Mouse (Mus musculus) spleen, adult 18-20 months (tissue): ENCODE data around the gene Mkks.
A peak's percentile ranks its signal among the peaks of the same experiment; 100 is the strongest.
"Not testable (repeated sequence)": the region's sequence is repeated elsewhere in the genome, so short reads cannot be mapped to it uniquely, and the experiment has no call there.

Experiments used
- DNase-seq, 2 experiments: peaks; one replicate each; pipeline ENCODE4 v3.0.0; 2022; ENCODE audit warnings: mixed read lengths in 2 of 2

Mkks gene

DNA sequence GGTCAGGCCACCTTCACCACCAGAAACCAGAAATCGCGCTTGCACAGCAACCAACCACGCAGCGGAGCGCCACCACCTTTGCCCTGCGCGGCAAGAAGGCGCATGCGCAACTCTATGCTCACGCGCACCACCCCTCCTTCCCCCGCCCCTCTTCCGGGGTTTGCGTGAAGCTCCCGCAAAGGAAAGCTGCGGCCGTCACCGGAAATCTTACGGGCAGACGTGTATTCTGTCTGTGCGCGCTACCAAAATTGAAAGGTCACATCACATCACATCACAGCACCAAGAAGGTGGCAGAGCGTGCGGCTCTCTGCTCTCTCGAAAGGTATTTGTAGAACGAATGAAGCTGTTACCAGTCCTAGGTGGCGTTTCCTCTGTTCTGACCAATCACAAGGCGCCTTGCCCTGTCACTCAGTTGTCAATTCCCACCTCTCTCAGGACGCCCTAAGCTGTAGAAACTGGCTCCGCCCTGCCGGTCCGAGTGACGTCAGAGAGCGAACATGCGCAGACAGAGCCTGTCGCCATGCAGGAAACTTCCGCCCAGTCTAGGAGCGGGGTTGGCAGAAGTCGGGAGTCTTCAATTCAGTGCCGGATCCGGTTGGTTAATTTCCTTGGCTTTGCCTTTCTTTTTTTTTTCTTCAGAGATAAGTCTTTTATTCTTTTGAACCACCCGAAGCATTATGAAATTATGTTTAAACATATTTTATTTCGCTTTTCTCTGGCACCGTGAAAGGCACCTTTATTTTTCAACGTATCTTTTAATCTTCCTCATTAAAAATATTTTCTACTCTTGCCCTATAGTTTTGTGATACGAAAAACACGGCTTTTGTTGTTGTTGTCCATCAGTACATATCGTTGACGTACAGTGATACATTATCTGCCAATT, at the start of gene Mkks, which contains the start of the genes Slx4ip and AL731706.1:
Mkks (minus strand) TSS at position 322 of the 883 bp plus-strand sequence.
Slx4ip (plus strand) TSS at position 151 of the 883 bp plus-strand sequence.
AL731706.1 (minus strand) TSS at position 322 of the 883 bp plus-strand sequence.
- DNase-seq, result peak; percentile 98 to 99

DNA sequence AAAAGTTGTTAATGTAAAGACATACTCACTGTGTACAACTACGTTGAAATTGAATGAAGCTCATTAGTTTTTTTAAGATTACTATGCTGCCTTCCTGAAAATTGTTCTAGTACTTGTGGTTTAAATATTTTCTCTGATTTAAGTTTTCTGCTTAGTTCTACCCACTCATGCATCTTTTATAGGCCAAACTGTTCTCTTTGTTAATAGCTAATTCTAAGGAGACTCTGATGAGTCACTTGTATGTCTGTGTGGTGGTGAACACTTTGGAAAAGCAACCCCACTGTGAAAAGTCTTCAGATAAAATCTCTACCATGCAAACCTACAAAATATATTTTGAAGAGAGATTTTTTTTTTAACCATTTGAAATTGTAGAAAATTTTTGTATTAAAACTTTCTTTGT, 47.1 kb upstream of the Mkks start:
- DNase-seq, result no peak

DNA sequence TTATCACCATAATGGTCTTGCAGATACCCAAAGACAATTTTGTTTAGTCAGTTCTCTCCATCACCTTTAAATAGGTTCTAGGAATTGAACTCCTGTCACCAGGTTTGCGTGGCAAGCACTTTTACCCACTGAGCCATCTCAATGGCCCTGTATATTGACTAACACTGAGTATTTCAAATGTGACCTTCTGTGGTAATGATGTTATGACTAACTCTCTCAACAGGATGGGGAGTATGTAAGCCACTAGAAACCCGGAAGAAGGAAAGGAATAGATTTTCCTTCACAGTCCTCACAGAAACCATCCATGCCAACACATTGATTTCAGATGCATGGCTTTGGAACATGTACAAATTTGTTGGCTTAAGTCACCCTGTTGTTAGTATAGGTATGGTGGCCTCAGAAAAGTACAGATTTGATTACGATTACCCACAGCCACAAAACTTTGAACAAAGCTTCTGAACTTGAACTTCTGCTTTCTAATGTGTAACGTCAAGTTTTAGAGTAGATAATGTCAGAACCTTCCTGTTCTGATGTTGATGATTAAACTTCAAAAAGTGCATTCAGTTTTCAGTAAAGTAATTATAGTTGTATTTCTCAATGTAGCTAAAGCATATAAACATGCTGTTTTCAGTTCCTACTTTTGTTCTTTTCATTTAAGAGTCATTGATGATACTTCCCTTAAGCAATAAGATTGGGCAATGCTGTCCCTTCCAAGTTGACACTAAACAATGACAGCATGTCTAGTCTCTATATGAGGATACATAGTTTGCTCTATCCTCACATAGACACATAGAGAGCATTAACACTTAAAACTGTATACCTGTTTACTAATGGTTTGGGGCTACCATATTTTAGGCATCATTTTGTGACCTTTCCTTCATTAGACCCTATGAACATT, 45.5 kb upstream of the Mkks start:
- no peak for DNase-seq

DNA sequence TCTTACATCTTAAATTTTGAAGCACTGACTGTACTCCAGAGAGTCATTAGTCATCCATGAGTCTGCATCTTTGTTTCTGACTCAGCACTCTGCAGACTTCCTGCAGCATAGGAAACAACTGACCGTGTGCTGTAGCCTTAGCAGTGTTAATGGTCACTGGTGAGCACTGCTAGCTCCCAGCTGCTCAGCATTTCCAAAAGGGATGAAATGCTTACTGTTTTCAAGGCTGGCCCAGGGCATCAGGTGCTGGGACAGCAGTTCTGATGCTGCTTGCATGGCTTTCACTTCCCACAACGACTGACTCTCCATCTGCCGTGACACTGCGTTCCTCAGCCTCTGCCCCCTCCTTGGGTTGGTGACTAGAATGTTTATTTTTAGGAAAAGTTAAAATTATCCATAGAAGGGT, 29.8 kb upstream of the Mkks start:
- DNase-seq, result no peak

DNA sequence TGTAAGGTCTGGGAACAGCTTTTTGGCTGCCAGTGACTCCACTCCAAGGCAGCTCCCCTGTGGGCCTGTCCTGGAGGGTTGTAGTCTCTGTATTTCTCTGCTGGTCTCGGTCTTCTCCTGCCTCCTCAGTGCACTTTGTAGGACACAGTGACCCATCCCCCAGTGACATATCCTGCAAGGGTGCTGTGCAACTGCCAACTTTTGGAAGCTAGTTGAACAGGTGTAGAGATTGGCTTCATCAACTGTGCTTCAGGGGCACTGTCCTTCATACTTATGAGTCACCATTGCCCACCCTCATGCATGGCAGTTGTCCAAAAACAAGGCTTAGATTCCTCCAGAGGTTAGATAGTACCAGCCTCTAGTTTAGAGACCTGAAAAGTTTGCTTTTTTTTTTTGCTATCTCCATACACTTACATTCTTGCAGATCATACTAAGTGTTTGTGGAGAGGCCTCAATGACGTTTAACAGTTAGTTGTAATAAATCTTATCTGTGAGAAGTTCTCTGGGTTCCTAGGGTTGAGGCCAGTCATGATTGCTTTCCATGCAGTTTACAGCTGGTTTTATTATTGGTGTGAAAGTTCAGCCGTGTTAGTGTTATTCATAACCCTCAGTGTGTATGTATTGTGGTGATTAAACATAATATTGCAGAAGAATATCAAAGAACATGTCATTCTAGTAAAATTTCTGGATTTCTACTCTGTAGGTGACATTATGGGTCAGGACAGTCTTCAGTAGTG, 29.2 kb upstream of the Mkks start:
- no peak for DNase-seq

DNA sequence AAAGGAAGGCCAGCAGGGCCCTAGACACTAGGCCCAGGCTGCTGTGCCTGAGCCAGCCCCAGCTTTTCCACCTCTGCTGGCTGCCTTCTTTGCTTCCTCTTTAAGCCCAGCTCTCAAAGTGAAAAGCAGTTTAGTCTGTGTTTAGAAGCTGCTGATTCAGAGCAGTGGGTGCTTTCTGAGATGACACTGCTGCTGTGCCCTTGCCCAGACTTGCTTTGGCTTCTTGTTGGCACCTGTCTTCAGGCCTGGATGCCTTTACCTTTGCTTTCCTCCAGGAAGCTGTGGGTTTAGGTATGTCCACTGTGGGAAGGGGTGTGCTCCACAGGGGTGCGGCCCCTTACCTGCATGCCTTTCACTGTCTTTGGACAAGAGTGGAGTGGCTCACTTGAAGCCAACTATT, 28.2 kb upstream of the Mkks start:
- no peak for DNase-seq

DNA sequence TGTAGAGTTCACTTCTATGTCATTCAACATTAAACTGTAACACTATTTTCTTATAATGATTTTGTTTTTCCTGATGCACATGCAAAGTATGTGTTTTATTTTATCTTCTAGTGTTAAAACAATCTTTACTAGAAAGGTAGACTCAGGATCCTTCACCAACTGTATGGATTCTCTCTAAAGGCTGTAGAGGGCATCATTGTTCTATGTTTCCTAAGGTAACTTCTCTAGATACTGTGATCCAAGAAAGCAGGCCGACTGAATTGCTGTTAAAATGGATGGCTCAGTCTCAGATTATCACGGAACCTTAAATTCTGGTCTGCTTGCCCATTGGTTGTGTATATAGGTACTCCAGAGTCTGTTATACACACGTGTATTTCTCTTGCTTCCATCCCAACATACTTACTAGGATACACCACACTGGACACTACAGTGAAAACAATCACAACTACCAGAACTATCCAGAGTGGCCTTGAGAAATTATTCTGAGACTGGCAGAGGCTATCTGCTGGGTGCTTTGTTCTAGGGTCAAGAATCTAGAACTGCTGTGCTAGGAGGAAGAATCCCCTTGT, 23.2 kb upstream of the Mkks start:
- no peak for DNase-seq

DNA sequence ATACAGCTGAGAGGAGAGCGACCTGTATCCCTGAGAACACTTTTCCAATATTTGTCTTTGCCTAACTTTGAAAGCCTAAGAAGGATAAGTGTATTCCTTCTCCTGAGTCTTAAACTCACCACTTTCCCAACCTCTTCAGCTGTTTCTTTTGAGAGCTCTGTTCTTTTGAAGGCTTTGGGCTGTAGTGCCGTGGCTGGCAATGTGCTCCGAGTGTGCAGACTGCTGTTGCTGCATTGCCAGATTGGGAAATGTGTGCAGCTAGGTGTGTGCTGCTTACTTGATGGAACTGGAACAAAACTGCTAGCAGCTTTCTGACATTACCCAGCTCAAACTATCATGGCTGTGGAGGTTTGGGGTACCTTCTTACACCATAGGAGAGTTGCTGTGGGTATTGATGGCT, 21.8 kb upstream of the Mkks start:
- DNase-seq, result no peak

DNA sequence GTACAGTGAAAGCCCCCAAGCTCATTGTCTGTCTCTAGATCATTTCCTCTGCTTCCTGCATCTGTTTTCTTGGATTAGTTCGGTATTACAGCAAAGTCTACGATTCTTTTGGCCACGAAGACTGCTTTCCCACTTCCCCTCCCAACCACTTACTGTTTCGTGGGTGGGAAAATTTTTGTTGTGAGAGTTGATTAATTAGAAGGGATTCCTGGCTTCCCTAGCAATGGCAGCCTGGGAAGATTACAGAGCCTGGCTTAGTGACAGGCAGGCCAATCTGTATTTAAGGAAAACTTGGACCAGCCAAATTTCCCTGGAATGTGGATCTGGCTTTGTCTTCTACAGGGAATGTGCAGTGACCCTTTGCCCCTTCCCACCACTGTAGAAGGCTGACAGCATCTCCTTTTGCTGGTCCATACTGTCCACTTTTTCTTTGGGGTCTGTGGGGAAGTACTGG, 20.8 kb upstream of the Mkks start:
- no peak for DNase-seq

DNA sequence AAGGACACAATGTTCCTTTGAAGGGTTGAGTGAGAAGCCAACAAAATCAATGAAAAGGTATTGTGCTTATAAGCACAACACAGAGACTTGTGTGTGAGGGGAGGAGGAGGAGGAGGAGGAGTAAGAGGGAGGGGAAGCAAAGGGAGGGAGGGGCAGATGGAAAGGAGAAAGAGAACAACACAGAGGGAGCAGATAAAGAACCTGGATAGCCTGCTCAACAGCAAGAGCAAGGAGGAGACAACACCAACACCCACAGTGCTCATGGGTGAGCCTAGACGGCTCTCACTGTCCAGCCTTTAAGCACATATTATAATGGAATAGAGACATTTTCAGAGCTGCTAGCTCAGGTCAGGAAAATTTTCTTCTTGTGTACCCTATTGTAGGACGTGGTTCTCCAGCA, 18.1 kb upstream of the Mkks start:
- no peak for DNase-seq

DNA sequence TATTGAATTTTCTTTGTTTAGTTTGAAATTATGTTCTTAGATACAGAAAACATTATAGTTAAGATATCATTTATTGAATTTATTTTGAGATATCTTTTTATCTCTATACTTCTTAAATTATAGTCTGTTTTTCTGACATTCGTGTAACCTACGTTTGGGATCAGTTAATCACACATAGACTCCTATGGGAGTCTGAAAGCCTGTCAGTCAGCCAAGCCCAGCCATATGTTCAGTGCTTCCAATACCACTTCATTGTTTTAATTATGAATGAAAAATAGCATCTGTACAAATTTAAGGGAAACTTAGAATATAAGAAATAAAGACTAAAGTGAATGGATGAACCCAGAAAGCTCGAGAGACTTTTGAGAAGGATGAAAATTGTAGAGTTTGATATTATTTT, 17.4 kb upstream of the Mkks start:
- no peak for DNase-seq

DNA sequence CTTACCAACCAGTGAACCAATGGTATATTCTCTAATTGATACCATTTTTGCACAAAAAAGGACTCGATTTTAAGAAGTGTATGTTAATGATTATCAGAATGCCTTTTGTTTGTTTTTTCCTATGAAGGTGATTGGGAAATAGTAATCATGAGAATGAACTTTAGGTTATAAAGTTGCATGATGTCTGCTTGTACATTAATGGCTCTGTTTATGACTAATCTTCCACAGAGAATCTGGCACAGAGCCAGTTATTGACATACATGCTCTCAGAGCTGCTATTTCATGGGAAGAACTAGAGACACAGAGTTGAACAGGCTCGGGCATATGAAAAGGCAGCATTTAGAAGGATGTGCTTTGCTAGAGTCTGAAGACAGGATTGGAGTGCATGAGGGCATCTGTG, 4.9 kb upstream of the Mkks start:
- DNase-seq, result no peak

DNA sequence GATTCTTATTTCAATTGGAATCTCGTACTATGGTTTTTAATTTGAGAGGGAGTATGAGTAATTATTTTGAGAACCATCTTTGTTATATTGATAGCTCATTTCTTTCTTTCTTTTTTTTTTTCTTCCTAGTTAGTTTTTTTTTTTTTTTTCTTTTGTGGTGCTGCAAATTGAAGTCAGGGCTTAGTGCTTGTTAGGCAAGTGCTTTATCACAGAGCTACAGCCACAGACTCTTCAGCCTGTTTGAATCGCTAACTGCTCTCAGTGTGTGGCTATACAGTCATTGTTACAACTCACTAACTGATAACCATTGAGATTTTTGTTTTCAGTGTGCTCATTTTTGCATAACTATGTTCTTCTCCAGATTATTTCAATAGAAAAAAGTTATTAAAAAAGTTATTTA, 3.3 kb upstream of the Mkks start:
- DNase-seq, result no peak

DNA sequence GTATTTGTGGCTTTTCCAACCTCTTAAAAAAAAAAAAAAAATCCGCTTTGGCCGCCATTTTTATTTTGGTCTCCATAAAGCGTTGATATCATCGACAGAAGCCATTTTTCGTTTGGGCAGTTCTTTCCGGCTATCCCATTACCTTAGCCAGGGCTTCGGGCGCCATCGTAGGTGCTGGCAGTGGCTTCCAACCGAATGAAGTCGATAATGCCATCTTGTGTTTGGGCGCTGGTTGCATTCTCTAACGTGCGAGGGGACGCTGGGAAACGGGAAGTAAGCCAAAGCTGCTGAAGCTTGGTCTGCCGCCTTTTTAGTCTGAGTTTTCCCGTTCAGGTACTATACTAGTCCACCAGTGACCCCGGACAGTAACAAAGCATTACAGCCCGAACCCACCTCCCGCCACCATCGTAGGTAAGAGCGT, 772 bp upstream of the Mkks start:
- DNase-seq, result peak; percentile 87 to 89

DNA sequence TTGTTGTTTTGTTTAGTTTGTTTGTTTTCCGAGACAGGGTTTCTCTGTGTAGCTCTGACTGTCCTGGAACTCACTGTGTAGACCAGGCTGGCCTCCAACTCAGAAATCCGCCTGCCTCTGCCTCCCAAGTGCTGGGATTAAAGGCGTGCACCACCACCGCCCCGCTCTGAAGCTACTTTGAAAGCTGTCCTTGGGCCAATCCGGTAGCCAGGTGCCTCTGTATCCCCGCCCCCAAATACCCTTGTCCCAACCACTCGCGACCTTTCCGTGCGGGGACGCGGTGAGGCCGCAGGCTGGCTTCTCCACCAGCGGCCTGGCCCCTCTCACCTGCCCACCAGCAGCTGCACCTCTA, 497 bp downstream of the Mkks start:
- not testable (repeated sequence) for DNase-seq

DNA sequence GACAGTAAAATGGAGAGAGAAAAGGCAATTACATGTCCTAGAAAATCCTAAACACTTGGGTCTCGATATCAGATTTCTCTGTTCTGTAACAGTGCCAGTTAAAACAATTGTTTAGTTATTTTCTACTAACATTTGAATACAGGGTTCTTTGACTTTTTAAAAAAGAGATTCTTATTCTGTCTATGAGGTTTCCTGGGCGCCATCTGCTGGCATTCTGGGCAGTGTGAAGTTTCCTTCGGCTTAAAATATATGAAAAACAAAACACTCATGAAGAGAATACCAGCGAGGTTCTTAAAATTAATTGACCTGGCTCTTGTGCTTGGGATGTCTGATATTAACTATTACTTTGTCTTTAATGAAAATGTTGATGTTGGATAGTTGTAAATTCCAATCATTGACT, 4.3 kb downstream of the Mkks start:
- DNase-seq, result no peak

DNA sequence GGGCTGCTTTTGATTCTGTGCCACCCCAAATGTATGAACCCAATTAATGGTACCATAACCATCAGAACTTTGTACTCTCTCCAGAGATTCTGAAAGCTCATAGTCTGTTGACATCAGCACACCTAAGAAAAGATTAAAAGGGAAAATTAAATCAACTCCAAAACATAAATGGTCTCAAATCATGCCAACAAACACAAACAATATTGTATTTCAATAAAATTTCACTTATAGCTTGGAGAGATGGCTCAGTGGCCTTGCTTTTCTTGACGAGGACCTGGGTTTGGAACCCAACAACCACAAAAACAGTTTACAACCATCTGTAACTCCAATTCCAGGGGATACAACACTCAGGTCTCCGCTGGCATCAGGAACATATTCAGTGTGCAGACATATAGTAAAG, 5.6 kb downstream of the Mkks start, which contains the start of gene AL731706.2:
AL731706.2 (minus strand) TSS at position 101 of the 400 bp plus-strand sequence.
- DNase-seq, result no peak

DNA sequence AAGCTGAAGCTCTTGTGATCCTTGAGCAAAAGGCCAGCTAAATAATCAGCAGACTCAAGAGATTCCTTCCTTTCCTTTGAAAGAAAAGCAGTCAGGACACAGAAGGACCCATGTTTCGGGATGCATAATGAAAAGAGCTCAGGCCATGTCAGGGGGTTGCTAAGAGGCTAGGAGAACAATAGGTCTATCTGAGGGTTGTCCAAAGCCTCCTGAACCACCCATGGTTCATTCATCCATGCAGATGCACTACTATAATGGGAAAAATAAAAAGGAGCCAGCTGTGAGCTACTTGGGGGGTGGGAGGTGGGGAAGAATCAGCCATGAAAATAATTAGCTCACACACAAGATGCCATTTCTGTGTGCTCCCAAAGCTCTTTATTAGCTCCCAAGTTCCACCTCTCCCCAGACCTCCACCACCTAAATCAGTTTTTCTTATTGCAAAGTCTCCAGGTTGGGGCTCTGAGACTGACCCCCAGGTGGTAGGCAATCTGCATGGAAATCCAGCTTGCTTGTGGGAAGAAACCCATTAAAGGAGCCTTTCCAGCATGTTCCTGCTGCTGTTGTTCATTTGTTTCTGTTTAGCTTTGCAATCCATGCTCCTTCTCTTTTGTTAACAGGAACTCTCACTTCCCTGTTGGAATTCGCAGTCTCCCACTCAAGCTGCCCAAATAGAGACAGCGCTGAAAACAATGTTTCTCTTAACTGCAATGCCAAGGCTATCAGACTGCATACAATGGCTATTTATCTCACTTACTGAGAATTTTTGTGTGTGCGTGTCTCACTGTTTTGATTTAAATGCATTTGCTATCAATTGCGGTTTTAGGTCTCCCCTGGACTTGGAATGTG, 36.4 kb downstream of the Mkks start:
- no peak for DNase-seq

DNA sequence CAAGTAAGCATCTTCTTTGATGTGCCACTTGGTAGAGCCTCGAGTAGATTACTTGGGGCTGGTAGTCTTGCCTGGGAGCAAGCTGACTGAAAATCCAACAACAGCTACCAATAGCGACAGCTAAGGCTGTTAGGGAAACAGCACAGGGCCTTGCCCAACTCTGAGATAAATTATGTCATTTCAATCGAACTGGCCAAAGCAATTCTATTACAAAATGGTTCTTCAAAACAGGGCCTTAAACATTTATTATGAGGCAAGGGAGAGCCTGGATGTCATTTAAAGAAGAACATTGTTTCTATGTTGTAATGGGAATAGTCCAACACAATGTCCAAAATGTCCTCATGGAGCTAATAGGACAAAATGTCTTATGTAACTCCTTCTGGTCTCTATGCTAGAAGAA, 40.8 kb downstream of the Mkks start:
- no peak for DNase-seq

DNA sequence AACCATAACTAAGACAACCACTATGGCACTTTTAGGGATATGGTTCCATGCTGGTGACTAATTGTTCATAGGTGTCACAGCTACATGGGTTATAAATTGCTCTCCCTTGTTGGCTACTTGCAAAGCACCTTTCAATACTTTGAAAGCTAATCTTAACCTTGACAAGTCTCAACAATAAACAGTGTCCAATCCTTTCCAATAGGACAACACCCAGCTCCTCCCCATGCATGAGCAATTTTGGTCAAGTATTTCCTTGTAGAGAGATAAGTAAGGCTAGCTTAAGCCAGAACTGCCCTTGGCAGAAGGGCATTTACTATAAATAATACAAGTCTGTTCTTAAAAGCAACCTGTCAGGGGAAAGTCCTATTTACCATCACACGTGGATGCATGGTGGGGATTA, 53.2 kb downstream of the Mkks start:
- DNase-seq, result no peak

DNA sequence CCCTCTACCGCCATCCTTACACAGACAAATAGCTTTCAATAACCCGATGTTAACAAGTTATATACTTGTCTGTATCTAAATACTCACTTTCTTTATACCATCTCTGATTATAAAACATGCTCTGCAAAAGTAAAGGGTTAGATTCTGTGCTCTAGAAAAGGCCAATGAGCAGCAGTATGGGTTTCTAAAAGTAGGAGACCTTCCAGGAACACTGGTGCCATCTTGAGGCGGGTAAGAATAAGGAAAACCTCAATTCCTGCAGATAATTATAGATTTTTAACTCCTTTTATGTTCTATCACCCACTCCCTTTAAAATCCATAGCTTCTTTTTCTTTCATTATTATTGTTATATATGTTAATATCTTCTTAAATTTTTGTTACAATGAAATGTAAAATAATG, 55.3 kb downstream of the Mkks start:
- DNase-seq, result no peak

DNA sequence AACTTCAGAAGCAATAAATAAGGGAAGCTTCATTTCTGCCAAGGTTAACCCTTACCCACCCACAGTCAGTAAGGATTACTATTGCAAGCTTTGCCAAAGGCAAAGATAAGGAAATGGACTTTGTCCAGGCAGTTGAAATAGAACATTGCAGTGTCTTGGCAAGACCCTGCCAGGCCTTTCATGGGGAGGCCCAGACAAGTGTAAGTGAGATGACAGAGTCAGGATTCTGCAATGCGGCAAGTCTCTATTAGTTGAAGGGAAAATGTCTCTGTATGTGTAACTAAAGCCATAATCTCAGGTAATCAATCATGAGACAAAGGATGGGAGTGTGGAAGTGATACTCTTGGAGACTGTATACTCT, 56.5 kb downstream of the Mkks start:
- DNase-seq, result no peak
